Mouse (Mus musculus) heart, postnatal 10 days (tissue): ENCODE results near the gene Ntrk3. TPM values are rescaled to one million over a fixed set of nuclear protein-coding genes. Genes with fewer than 3 reads are reported as not detected.

Source experiments
- DNase-seq, 2 experiments: peaks; one replicate each; pipeline ENCODE4 v3.0.0; 2021
- intact Hi-C: fragments of 180-260 bp; cut with DNase I; formaldehyde crosslinking; loops from one replicate; pipeline ENCODE4 v1.15.1; 2025
- total RNA-seq, 2 experiments: library from RNA; stranded (reverse); gene quantifications; 2 replicates each; pipeline ENCODE4 v1.2.3; 2021

Ntrk3 gene
- total RNA-seq, 2 experiments from 2014 or later: 3.0 to 6.3 TPM

DNA sequence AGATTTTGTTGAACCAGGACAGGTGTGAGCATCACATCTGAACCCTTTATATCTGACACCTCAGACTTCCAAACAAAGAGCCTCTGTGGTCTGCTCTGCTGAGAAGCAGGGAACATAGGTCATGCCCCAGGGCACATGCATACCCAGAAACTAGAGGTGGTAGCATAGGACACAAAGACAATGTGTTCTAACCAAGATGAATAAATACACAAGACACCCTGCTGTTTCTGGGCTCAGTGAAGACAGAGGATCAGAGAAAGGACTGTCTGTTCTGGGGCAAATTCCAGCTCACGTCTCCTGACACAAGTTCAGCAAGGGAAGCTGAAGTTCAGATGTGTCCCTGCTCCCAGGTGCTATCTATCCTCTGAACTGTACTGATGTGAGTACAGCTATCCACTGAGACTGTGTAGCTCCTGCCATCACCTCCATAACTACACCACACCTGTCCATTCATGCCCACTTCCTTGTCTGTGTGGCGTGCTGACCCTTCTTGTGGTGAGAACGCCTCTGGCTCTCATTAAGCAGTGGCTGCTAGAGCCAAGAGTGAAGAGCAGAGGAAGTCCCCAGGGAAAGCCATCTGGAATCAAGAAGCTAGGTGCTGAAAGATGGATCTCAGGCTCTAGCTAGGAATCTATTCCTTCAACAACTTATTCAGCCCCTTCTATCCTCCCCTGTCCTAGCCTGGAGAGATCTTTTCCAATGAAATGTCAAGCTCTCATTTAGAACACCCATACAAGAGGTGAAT is 468.1 kb downstream of the Ntrk3 start:
- intact Hi-C loops: loop anchor here (5.0 kb wide), 1 partner anchor 298 kb away; no protein-coding TSS in a partner anchor
- DNase-seq: peak; percentile 15 to 16

DNA sequence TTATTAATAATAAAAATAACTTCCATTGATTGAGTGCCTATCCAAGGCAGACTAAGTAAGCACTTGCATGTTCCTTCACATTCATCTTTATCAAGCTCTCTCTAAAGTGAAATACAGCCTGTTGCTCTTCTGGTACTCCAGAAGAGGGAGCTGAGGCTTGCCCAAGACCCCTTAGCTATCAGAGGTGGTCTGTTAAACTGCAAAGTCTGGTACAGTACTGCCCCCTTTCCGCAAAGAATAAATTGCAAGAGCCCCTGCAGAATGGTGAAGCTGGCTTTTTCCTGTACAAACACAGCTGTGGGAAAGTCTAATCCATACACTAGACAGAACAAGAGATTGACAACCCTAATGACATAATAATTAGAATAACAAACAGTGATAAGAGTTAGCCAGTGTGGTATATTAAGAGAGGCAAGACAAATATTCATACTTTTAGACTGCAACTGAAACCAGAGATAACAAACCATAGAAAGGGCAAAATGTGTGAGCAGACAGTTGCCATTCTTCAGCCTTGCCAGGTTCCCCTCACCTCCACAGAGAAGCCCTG is 470.3 kb downstream of the Ntrk3 start:
- peak; percentile 17 to 18 for DNase-seq
- intact Hi-C loops: loop anchor here (5.0 kb wide), 1 partner anchor 300 kb away; no protein-coding TSS in a partner anchor

DNA sequence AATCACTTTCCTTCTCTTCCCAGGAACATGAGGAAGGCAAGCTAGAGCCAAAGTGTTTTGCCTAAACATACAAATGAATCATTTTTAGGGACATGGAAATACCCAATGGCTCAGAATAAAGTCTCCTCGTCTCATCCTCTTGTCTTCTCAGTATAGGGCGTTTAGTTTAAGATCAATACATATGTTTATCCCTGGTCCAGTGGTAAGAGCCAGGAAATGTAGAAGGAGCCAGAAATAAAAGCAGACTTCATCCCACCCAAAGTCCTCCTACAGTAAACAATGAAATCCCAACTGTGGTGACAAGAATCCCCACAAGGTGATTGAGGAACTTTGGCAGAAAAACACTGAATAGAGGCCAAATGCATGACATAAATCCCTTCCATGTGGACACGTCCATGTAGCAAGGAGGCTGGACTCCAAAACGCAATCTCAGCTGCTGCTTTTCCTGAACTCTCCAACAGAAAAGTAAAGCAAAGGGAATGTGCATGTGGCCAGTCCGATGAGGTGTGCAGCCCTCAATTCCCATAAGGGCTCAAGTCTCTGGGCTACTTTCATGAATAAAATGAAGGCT is 473.3 kb downstream of the Ntrk3 start:
- peak; percentile 22 to 44 for DNase-seq
- intact Hi-C loops: loop anchor here (5.0 kb wide), 1 partner anchor 303 kb away; no protein-coding TSS in a partner anchor

DNA sequence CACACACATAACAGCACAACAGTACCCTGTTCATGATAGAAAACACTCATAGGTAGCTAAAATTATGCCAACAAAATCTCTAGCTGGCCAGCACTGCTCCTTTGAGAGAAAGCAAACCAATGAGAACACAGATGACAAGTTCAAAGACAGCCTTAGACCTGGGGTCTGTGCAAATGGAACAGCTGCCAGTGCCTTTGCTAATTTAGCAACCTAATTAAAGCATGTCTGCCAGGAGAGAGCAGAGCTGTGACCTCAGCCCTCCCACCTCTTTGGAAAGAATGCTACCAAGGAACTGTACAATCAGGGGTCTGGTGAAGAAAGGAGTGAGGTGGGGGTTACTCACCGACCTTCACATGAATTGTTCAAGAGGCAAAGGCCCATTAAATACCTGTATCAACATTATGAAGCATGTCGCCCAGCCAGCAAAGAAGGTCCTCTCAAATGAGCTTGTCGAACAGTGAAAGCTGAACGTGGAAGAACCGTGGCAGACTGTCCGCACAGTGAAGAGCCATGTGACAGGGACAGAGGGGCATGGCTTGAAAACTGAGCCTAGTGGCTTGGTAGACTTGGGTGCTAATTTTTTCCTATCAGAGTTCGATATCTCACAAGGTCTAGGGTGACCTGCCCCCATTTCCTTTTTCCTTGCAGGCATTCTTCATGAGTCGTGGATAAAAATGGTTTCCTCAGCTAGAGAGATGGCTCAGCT is 476.2 kb downstream of the Ntrk3 start:
- DNase-seq: no peak
- intact Hi-C loops: no loop called here

DNA sequence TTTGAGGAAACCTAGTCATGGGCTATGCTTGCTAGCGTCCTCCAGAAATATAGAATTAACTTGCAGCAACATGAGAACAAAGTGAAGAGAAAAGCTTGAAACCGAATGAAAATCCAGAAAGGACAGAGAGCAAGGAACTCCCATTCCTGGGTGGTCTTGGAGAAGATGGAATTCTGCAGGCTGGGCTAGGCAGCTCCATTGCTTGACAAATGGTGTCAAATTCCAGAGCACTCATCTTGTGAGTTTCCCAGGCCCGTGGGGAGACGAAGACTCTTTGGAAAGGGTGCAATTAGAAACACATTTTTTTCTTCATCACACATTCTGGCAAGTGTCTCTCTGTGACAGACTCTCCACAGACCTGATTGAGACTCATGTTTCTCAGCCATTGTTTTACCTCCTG is 479.7 kb downstream of the Ntrk3 start:
- intact Hi-C loops: no loop called here
- peak; percentile 19 to 23 for DNase-seq

DNA sequence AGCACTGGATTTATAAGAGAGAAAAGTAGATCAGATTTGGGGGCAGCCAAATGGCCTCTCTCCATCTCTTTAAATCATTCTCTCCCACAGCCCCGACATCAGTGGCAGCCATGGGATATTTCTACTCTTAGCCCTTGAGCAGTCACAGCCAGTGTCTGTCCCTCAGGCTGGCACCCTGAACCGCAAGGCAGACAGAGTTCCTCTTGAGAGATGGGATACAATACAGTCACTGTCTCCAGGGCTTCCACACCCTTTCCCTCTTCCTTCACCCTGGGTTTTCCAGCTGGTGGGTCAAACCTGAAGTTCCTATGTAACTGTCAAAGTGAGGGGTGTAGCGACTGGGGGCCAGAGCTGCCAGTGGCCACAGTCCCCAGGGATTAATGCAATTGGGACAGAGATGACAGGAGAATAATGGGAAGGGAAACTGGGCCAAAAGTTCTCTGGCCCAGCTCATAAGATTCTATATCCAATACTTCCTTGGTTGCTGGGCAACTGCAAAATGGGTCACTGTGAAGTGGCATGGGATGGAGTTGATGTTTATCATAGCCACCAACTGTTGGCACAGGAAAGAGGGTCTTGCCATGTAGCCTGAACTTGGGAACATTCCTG is 483.9 kb downstream of the Ntrk3 start:
- intact Hi-C loops: no loop called here

DNA sequence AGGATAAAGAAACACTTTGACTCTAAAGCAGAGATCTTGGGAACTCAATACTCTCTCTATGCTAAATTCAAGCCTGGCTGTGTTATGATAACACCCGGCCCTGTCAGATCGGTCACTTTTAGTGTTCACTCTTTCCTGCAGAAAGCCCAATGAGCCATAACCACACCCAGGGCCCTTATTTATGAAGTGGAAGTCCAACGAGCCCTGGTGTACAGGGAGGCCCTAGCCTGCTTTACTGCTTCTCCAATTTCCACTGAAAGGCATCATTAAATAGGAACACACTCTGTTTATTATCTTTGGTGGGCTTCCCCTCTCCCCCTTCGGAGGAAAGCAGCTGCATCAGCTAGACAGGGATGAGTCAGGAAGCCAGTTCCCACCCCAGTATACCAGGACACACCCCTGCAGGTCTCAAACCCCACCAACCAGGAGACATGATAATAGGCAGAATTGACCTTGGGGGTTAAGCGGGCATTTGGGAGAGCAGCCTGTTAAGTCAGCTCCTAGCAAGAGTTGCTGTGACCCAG is 489.6 kb downstream of the Ntrk3 start:
- intact Hi-C loops: no loop called here

More for the DNA sequence above, 483.9 kb downstream of the Ntrk3 start:
- no peak for DNase-seq

DNA sequence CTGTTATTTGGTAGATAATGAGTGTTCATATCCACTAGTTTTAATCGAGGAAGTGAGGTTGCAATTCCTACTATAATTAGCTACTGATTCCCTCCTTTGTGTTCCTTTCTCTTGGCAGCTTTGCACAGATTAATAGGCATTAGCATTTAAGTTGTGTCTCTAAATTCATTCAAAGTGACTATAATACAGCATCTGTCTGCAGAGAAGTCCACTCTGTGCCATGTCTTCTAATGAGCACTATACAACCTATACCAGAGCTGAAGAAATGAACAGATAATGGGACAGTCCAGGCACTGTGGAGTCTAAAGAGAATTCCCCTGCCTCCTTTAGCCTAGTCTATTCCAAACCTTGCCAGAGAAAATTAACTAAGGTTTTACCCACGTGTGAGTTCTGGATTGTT is 498.8 kb downstream of the Ntrk3 start:
- intact Hi-C loops: no loop called here
- DNase-seq: no peak

More for the DNA sequence above, 489.6 kb downstream of the Ntrk3 start:
- no peak for DNase-seq

DNA sequence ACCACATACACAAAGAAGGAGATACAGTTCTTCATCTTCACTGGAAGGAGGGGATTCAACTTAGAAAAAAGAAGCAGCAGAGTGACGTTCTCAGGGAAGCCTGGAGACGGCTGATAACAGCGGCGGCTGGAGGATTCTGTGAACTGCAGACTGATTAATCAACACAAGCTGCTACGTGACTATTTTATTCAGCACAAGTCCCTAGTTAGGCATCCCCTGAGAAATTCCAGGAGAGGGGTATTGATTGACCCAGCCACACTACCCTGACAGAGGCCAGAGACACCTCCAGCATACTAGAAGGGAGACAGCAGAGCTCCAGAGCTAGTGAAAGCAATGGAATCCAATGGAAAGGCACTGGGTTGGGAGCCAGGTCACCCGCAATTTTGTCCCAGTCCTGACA is 516.1 kb downstream of the Ntrk3 start:
- intact Hi-C loops: no loop called here
- DNase-seq: no peak

DNA sequence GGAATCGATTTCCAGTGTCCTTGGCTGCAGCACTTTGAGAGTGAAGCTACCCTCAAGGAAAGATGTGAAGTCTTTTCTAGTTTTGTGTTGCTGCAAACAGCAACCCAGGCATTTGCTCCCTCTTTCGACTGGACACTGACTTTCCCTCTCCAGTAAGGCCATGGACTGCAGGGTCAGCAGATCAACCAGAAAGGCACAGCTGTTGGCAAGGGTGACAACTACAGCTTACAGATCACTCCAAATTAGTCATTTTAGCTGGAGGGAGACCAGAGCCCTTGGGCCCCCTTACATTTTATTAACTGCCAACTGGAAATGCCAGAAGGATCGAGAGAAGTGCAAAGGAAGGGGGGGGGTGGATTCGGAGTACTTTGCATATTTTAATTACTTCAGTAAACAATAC is 516.9 kb downstream of the Ntrk3 start:
- intact Hi-C loops: no loop called here
- peak; percentile 3 to 7 for DNase-seq

DNA sequence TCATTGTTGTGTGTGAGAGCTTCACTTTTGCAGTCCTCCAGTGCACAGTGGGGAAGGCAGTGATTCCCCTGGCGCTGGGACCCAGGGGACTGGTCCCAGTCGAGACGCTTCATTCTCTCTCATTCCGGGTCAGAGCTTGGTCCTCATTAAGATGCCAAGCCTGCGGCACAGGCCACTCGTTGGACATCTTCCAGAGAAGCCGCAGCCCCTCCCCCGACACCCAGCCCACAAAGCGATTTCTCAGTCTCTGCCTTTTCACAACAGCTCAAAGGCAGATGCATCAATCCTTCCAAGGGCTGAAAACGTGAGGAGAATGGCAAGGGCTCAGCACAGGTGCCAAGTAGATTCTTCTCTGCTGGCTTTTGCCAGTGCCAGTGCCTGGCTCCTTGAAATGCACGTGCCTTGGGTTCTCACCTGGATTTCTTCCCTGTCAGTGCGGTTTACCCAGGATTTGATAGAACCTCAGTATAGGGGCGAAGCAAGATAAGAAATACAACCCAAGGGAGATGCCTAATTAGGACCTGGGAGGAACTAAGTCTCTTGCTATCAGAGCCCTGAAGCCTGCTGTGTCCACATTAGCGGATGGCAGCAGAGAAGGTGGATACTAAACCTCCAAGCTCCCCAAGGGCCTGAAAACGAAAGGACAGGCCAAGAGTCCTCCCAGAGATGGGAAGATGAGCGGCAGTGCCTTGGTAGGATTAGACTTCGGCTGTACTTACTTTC is 546.7 kb downstream of the Ntrk3 start:
- DNase-seq: no peak
- intact Hi-C loops: no loop called here

DNA sequence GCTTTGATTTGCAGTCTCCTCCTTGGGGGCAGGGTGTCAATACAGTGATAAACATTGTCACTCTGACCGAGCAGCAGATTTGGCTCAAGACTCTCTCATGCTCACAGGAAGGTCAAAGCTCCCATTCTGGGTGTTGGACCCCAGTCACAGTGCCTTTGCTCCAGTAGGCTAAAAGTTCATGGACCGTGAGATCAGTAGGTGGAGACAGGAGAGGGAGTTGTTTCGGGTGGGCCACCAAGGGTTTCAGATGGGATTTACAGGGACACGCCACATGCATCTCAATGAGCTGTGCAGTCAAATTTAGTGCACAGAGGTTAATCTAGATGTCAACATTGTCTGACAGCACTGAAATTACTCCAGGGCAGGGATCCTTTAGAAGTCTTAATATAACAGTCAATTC is 552.2 kb downstream of the Ntrk3 start:
- intact Hi-C loops: no loop called here
- no peak for DNase-seq

DNA sequence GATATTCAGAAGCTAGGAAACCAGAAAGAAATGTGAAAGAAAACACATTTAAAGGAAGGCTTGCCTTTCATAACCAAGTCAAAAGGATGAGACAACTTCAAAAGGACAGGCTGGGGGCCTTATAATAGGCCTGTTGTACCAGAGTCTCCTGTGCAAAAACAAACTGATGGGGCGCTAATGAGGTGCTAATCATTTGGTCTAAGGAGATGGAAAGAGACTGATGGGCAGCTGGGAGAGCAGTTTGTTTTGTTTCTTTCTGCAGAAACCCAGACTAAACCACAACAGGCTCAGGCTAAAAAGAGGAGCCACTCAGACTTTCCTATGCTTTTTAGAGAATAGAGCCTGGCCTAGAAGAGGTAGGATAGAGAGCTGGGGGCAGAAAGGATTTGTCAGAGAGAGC is 554.4 kb downstream of the Ntrk3 start:
- DNase-seq: no peak
- intact Hi-C loops: no loop called here

DNA sequence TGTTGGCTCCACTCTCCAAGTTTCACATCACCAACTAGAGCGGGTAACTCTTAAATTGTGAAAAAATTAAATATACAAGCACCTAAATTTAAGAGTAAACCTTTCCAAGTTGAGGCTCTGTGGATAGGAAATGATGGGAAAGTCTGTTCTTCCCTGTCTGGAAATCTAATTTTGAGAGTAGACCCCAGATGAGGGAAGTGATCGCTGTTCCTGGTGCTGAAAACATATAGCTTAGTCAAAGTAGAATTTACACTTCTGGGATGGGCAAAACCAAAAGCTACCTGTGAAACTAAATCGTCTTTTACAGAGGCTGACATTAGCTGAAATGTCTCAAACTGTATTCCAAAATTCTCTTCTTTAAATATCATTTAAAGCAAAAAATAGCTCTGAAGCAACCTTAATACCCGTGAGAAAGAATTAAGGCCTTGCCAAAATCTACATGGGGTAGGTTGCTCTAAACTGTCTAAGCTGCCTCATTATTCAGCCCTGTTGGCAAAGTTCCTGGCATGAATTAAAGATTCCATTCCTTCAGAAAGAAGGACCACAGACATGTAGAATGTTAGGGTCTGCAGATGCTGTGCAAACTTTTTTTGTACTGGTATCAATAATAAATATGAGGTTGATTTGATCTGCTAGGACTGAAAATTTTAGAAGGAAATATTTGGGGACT is 557.7 kb downstream of the Ntrk3 start:
- intact Hi-C loops: no loop called here
- DNase-seq: no peak

DNA sequence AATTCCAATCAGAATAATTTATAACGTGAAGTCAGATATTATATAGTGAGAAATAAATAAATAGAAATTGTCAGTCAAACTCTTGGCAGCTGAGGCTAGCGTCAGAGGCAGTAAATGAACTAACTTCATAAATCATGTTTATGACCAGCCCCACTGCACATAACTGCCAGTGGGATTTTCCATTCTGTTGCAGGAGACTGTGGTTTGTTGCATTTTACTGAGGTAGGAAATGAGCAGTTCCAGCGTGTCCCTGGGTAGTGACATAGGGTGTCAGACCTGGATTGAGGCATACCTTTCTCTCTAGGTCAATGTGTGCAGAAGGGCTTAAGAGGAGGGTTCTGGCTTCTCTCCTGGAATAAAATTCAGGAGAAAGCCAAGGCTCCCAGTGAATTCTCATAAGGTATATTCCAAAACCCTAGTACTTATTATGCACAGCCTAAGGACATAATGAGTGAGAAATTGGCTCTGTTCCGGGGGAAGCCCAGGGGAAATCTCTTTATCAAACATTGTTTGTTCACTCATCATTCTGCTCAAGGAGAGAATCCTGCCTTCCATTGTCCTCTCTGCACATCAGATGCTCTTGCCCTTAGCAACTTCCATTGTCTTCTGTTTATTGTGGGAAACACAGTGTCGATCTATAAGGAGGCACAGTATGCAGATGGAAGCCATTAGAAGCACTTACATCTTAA is 565.4 kb downstream of the Ntrk3 start:
- intact Hi-C loops: no loop called here
- no peak for DNase-seq

DNA sequence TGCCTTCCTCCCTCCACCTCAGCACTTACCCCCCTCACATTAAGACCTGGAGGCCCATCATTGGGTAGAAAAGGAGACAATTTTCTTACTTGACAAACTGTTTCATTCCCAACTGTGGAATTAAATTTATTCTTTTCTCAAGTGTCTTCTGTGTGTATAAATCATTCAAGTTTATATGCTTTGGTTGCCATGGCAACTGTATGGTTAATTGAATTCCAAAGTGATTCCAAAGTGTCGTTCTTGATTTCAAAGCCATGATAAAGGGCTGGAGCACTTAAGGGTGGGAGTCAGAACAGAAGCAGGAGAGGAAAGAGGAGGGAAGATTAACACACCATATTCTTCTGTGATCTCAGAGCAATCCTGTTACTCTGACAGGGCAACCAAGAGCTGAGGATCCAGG is 572.3 kb downstream of the Ntrk3 start:
- no peak for DNase-seq
- intact Hi-C loops: no loop called here

DNA sequence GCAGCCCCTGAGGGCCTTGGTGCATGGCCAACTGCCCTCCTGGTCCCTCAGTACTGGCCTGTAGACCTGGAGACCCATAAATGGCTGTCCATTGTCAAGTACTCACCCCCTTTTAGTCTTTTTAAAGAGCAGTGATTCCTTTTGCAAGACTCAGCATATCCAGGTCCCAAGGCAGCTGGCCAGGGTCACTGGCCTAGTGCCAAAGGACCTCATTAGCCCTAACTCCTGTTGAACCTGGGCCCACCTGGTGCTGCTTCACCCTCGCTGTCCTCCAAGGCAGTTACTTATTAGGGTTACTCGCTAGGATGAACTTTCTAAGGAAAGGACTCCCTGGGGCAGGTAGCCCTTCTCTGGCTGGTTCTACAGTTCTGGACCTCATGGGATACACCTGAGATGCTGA is 579.9 kb downstream of the Ntrk3 start:
- intact Hi-C loops: no loop called here
- DNase-seq: no peak

DNA sequence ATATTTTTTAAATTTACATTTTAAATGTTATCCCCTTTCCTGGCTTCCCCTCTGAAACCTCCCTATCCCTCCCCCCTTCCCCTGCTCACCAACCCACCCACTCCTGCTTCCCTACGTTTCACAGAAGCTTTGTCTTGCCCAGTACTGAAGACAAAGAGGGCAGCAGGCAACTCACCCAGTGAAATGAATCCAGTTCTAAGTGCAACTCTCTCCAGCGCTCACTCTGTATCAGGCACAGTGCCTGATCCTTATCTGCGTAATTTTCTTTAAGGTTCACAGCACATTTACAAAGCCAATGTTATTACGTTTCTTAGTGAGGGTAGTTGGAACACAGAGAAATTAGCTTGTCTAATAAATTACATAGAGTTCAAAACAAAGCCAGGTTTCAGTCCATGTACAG is 592.6 kb downstream of the Ntrk3 start:
- intact Hi-C loops: no loop called here
- DNase-seq: no peak

DNA sequence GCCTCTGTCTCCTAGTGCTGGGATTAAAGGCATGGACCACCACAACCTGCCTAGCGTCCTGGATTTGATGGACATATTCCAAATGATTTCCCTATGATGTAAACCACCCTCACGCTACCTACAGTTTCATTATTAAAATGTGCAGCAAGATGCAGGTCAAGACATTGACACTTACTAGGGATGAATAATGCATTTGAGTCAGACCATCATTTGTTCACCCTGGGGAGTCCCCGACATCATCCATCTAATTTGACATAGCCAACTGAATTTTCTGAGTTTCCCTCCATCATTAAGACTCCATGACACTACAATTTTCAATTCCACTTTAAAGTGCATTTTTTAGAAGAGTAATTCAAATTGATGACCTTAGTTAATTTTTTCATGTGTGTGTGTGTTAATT is 593.0 kb downstream of the Ntrk3 start:
- no peak for DNase-seq
- intact Hi-C loops: no loop called here
